Mouse (Mus musculus) cortical plate, adult 2 months (tissue): ENCODE measurements around the gene Olfr352. TPM values are rescaled to one million over a fixed set of nuclear protein-coding genes. Genes with fewer than 3 reads are reported as not detected.

ENCODE experiments used
- H3K27ac ChIP-seq: fragments of 200-500 bp; 2 replicates; pipeline ENCODE4 v1.5.1; 2012; ENCODE audit warnings: low read length, control low read depth, inconsistent platforms; ENCODE audit not compliant: insufficient read depth
- H3K4me1 ChIP-seq: fragments of 200-500 bp; 2 replicates; pipeline ENCODE4 v1.6.1; 2011; ENCODE audit warnings: low read length; ENCODE audit not compliant: control insufficient read depth, insufficient read depth
- H3K4me3 ChIP-seq: fragments of 200-500 bp; 2 replicates; pipeline ENCODE4 v1.5.1; 2011; ENCODE audit warnings: mild to moderate bottlenecking, low read length, control low read depth; ENCODE audit not compliant: insufficient read depth
- CTCF ChIP-seq: fragments of 200-500 bp; IDR thresholded peaks from 2 replicates; pipeline ENCODE4 v1.5.1; 2011; ENCODE audit warnings: mild to moderate bottlenecking, control low read depth, low read length; ENCODE audit not compliant: insufficient read depth; ENCODE audit errors: extremely low read depth
- POLR2A ChIP-seq: fragments of 200-500 bp; IDR thresholded peaks from 2 replicates; pipeline ENCODE4 v1.6.1; 2011; ENCODE audit warnings: mild to moderate bottlenecking, low read length, control low read depth; ENCODE audit not compliant: insufficient read depth; ENCODE audit errors: extremely low read depth
- polyA plus RNA-seq: library from polyadenylated mRNA; depleted of rRNA; stranded (reverse); fragments of >200 nt; gene quantifications from 2 replicates; pipeline ENCODE4 v1.2.3, GENCODE M21; 2012; rRNA removed

Olfr352 gene
- not detected in 2 replicates for polyA plus RNA-seq

- no peak within 1 kb of the TSS for H3K4me3 ChIP-seq
- TF ChIP-seq CTCF = no peak
- no peak for TF ChIP-seq POLR2A
- no peak within 1 kb of the TSS for H3K27ac ChIP-seq
Observed at GRCm38 (mm10) chr2:36868160-36868559, at the start of gene Olfr352. Olfr352 (plus strand) TSS chr2:36868460.

GRCm38 (mm10) chr2:36846010-36846409 is 22.2 kb upstream of the Olfr352 start, which contains the start of gene Olfr350:
Olfr350 (plus strand) TSS chr2:36846310.
- H3K27ac ChIP-seq = no peak within 1 kb of the TSS
- TF ChIP-seq CTCF (no peak), POLR2A (no peak)
- no peaks in the 10 kb centered on the region for H3K4me1 ChIP-seq
- no peak within 1 kb of the TSS for H3K4me3 ChIP-seq

More at GRCm38 (mm10) chr2:36868160-36868559, at the start of gene Olfr352:
- H3K4me1 ChIP-seq = no peaks in the 10 kb centered on the region

- no peak within 1 kb of the TSS for H3K4me3 ChIP-seq
- no peak within 1 kb of the TSS for H3K27ac ChIP-seq
- H3K4me1 ChIP-seq = no peaks in the 10 kb centered on the region
- TF ChIP-seq POLR2A (no peak), CTCF (no peak)
Observed at GRCm38 (mm10) chr2:36862560-36862959, 5.7 kb upstream of the Olfr352 start, which contains the start of gene Olfr351. Olfr351 (minus strand) TSS chr2:36862660.

GRCm38 (mm10) chr2:36892836-36893235 is 24.6 kb downstream of the Olfr352 start, which contains the start of gene Olfr353:
Olfr353 (minus strand) TSS chr2:36892936.
- H3K27ac ChIP-seq = no peak within 1 kb of the TSS
- no peaks in the 10 kb centered on the region for H3K4me1 ChIP-seq
- TF ChIP-seq POLR2A (no peak), CTCF (no peak)
- H3K4me3 ChIP-seq = no peak within 1 kb of the TSS

GRCm38 (mm10) chr2:36897114-36897513 is 28.9 kb downstream of the Olfr352 start:
- H3K27ac ChIP-seq = no peak overlapping the region
- H3K4me3 ChIP-seq = no peak overlapping the region
- TF ChIP-seq CTCF = no peak
- TF ChIP-seq POLR2A = no peak
- no peaks in the 10 kb centered on the region for H3K4me1 ChIP-seq

- no peak within 1 kb of the TSS for H3K27ac ChIP-seq
- no peak for TF ChIP-seq POLR2A
- H3K4me3 ChIP-seq = no peak within 1 kb of the TSS
- H3K4me1 ChIP-seq = no peaks in the 10 kb centered on the region
Observed at GRCm38 (mm10) chr2:36905380-36905779, 37.1 kb downstream of the Olfr352 start, which contains the start of gene Olfr354. Olfr354 (plus strand) TSS chr2:36905680.

Other genes with a start within 250 kb of the Olfr352 start
- not detected in 2 replicates for gene Olfr345, start 228.4 kb upstream of the Olfr352 start, polyA plus RNA-seq
- not detected in 2 replicates for gene Olfr346, start 182.7 kb upstream of the Olfr352 start, polyA plus RNA-seq
- not detected in 2 replicates for gene Olfr347, start 136.6 kb upstream of the Olfr352 start, polyA plus RNA-seq
- not detected in 2 replicates for gene Olfr348, start 84.2 kb upstream of the Olfr352 start, polyA plus RNA-seq
- gene Olfr50, start 77.9 kb upstream of the Olfr352 start, polyA plus RNA-seq = not detected in 2 replicates
- gene Olfr3, start 51.4 kb upstream of the Olfr352 start, polyA plus RNA-seq = not detected in 2 replicates
- not detected in 2 replicates for gene Olfr350, start 22.1 kb upstream of the Olfr352 start, polyA plus RNA-seq
- not detected in 2 replicates for gene Olfr351, start 5.8 kb upstream of the Olfr352 start, polyA plus RNA-seq
- not detected in 2 replicates for gene Olfr353, start 24.5 kb downstream of the Olfr352 start, polyA plus RNA-seq
- not detected in 2 replicates for gene Olfr354, start 37.2 kb downstream of the Olfr352 start, polyA plus RNA-seq
- gene Olfr355, start 60.4 kb downstream of the Olfr352 start, polyA plus RNA-seq = not detected in 2 replicates
- not detected in 2 replicates for gene Olfr356, start 68.7 kb downstream of the Olfr352 start, polyA plus RNA-seq
- not detected in 2 replicates for gene Olfr357, start 125.4 kb downstream of the Olfr352 start, polyA plus RNA-seq
- gene Olfr358, start 140.9 kb downstream of the Olfr352 start, polyA plus RNA-seq = not detected in 2 replicates
- gene Olfr360, start 197.3 kb downstream of the Olfr352 start, polyA plus RNA-seq = not detected in 2 replicates
- gene Olfr361, start 220.8 kb downstream of the Olfr352 start, polyA plus RNA-seq = not detected in 2 replicates
- not detected in 2 replicates for gene Olfr362, start 249.4 kb downstream of the Olfr352 start, polyA plus RNA-seq